Mouse (Mus musculus) testis, adult 2 months (tissue): ENCODE measurements at regions not wholly inside any gene's neighbourhood (a gene's known extent, or its start where the extent isn't known, plus 50 kb on each side); places are given as distances from the start of the nearest gene placed in this dataset.

Experiments
- CTCF ChIP-seq: fragments of 200-500 bp; IDR thresholded peaks from 2 replicates; pipeline ENCODE4 v1.5.1; 2012; ENCODE audit warnings: low read depth, mild to moderate bottlenecking, inconsistent platforms, low read length, moderate library complexity; ENCODE audit not compliant: control insufficient read depth, insufficient read depth, insufficient replicate concordance
- POLR2A ChIP-seq: fragments of 200-500 bp; IDR thresholded peaks from 2 replicates; pipeline ENCODE4 v1.6.1; 2012; ENCODE audit warnings: low read depth, mild to moderate bottlenecking, inconsistent platforms, low read length, moderate library complexity; ENCODE audit not compliant: control insufficient read depth

GRCm38 (mm10) chr10:15249402-15250086, 531.5 kb upstream of the Gje1 start:
- TF ChIP-seq CTCF: no peak
- TF ChIP-seq POLR2A: no peak
